Mouse (Mus musculus) kidney, adult 18-20 months (tissue): ENCODE results near the gene Syna.
A peak's percentile ranks its signal among the peaks of the same experiment; 100 is the strongest.

Source experiments
- DNase-seq: peaks from one replicate; pipeline ENCODE4 v3.0.0; 2021

Gene Syna

GRCm38 (mm10) chr5:134560071-134560449 is at the start of gene Syna:
Syna (minus strand) TSS chr5:134560171.
- no peak for DNase-seq

- no peak for DNase-seq
These were observed 47.1 kb upstream of the Syna start for GRCm38 (mm10) chr5:134607121-134607520.

- no peak for DNase-seq
These were observed 46.3 kb upstream of the Syna start for GRCm38 (mm10) chr5:134606314-134606713.

- no peak for DNase-seq
These were observed 44.4 kb upstream of the Syna start for GRCm38 (mm10) chr5:134604376-134604775.

- no peak for DNase-seq
These were observed 37.7 kb upstream of the Syna start for GRCm38 (mm10) chr5:134597711-134598110.

- DNase-seq, result no peak
These were observed 33.1 kb upstream of the Syna start for GRCm38 (mm10) chr5:134593093-134593492.

GRCm38 (mm10) chr5:134592026-134592581 is 32.1 kb upstream of the Syna start:
- peak; percentile 31 for DNase-seq

GRCm38 (mm10) chr5:134589900-134590299 is 29.9 kb upstream of the Syna start:
- DNase-seq, result no peak

- no peak for DNase-seq
These were observed 24.8 kb upstream of the Syna start for GRCm38 (mm10) chr5:134584798-134585197.

GRCm38 (mm10) chr5:134583884-134584213 is 23.9 kb upstream of the Syna start:
- no peak for DNase-seq

GRCm38 (mm10) chr5:134583006-134583883 is 23.3 kb upstream of the Syna start:
- DNase-seq, result no peak

- peak; percentile 98 for DNase-seq
These were observed 22.4 kb upstream of the Syna start for GRCm38 (mm10) chr5:134582221-134582907.

GRCm38 (mm10) chr5:134581146-134581545 is 21.2 kb upstream of the Syna start, which contains the start of gene Rfc2:
Rfc2 (plus strand) TSS chr5:134581366.
- DNase-seq, result peak; percentile 35

- DNase-seq, result no peak
These were observed 19.2 kb upstream of the Syna start for GRCm38 (mm10) chr5:134579135-134579534.

GRCm38 (mm10) chr5:134577534-134577933 is 17.6 kb upstream of the Syna start:
- no peak for DNase-seq

- no peak for DNase-seq
These were observed 16.7 kb upstream of the Syna start for GRCm38 (mm10) chr5:134576517-134577220.

GRCm38 (mm10) chr5:134575833-134576232 is 15.9 kb upstream of the Syna start:
- no peak for DNase-seq

- DNase-seq, result peak; percentile 47
These were observed 12.7 kb upstream of the Syna start for GRCm38 (mm10) chr5:134572508-134573214.

- DNase-seq, result peak; percentile 73
These were observed 11.9 kb upstream of the Syna start for GRCm38 (mm10) chr5:134571730-134572507.

GRCm38 (mm10) chr5:134568964-134569491 is 9.1 kb upstream of the Syna start:
- peak; percentile 14 for DNase-seq

- no peak for DNase-seq
These were observed 8.1 kb upstream of the Syna start for GRCm38 (mm10) chr5:134568030-134568429.
